Mouse (Mus musculus) induced T-regulatory cell, adult 2 months (primary cell): ENCODE measurements at regions not wholly inside any gene's neighbourhood (a gene's known extent, or its start where the extent isn't known, plus 50 kb on each side); places are given as distances from the start of the nearest gene placed in this dataset.
A peak's percentile ranks its signal among the peaks of the same experiment; 100 is the strongest.

Source experiments
- DNase-seq: peaks from one replicate; pipeline ENCODE4 v3.0.0-alpha.2; 2012; ENCODE audit warnings: low read depth

GRCm38 (mm10) chr16:84581166-84581565 is 66.2 kb downstream of the A730009L09Rik start:
- peak; percentile 33 for DNase-seq

GRCm38 (mm10) chr16:84583323-84583722 is 68.4 kb downstream of the A730009L09Rik start:
- DNase-seq: peak; percentile 93

GRCm38 (mm10) chr16:84583773-84584229 is 68.9 kb downstream of the A730009L09Rik start:
- DNase-seq: peak; percentile 92

- peak; percentile 76 for DNase-seq
These were observed 69.9 kb downstream of the A730009L09Rik start for GRCm38 (mm10) chr16:84584724-84585399.

DNA sequence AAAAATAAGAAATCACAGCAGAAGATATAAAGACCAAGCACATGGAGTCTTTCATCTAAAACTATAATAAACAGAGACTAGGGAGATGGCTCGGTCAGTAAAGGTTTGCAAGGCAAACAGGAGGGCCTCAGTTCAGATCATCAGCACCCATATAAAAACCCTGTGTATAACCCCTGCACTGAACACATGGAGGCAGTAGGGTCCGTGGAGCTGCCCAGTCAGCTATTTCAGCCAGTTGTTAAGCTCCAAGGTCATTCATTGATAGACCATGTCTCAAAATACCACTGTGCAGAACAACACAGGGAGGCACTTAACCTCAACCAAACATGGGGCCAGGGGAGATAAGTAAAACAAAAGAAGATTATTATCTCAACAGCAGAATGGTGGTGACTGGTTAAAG is 78.1 kb downstream of the A730009L09Rik start:
- DNase-seq: no peak

GRCm38 (mm10) chr16:84602969-84603368 is 88.0 kb downstream of the A730009L09Rik start:
- DNase-seq: peak; percentile 62

DNA sequence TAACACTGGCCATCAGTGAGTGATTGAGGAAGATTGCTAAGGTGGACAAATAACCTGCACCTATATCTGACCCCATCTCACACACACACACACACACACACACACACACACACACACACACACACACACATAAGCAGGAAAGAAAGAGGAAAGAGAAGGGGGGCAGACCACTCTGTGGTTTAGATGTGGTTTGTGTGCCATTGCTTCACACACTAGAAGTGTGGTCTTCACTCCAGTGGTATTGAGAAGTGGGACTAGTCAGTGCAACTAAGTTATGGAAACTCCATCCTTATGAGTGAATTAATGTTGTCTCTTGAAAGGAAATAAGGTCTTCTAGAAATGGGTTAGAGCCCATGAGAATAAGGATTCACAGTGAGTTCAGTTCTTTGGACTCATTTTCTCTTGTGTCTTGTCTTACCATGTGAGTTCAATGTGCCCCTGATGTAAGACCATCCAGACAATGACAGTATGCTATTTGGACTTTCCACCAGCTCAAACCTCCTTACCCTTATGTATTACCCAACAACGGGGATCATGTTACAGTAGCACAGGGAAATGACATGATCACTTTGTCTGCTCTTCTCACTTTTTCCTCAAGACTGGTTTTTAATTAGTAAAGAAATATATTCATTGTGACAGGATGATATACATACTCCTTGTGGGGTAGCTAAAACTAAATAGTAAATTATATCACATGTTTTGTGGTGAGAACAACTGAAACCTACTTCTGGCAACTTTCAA is 88.7 kb downstream of the A730009L09Rik start:
- no peak for DNase-seq

- no peak for DNase-seq
These were observed 89.5 kb downstream of the A730009L09Rik start for GRCm38 (mm10) chr16:84604272-84604975.

DNA sequence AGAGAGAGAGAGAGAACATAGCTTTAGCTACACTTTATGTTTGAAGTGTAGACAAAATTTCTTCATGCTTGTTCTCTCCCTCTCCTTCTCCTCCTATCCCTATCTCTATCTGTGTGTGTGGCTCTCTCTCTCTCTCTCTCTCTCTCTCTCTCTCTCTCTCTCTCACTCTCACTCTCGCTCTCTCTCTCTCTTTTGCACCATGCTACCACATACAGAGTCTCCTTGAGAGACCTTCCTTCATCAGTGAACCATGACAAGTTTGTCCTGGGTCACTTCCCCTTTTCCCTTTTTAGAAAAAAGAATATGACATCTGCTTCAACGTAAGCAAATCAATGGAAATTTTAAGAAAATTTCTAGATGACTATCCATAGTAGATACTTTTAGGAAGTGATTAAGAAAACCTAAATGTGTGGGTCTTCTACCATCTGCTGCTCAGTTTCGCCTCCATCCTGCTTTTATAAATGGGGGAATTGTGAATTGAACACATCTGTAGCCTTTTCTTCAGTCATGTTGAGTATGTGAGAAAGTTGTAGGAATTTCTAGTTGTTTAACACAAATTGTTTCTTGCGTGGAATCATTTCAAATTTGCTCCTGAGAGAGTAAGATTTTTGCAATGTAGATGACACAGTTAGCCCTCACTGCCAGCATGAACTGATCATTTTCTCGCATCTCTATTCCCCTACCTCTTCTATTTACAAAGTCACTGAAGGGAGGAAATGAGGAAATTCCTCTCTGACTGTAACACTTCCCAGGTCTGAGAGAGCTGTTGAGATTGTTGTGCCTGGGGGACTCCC is 91.3 kb downstream of the A730009L09Rik start:
- no peak for DNase-seq

- DNase-seq: no peak
These were observed 91.8 kb downstream of the A730009L09Rik start for GRCm38 (mm10) chr16:84606804-84607095.

DNA sequence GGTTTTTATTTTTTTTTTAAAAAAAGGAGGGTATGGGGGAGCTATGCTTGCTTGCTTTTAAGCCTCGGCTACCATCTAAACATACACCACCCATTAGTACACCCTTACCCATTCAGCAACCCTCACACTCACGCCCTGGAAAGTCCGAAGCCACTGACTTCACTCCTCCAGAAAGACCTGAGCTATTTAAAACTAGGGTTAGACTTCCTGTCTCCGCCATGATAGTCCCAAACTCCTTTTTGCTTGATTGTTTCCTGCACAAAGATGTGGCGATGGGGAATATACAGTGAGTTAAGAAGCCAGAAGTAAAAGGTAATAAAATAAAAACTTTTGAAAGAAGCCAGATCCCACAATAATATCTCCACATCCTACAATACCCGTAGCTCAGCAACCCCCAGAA is 92.6 kb downstream of the A730009L09Rik start:
- DNase-seq: no peak

GRCm38 (mm10) chr16:84615683-84616082 is 100.8 kb downstream of the A730009L09Rik start:
- DNase-seq: no peak

GRCm38 (mm10) chr16:84616132-84616531 is 101.2 kb downstream of the A730009L09Rik start:
- no peak for DNase-seq

GRCm38 (mm10) chr16:84618379-84618778 is 103.5 kb downstream of the A730009L09Rik start:
- no peak for DNase-seq

- DNase-seq: no peak
These were observed 105.0 kb downstream of the A730009L09Rik start for GRCm38 (mm10) chr16:84619876-84620275.

GRCm38 (mm10) chr16:84620861-84621260 is 105.9 kb downstream of the A730009L09Rik start:
- no peak for DNase-seq

DNA sequence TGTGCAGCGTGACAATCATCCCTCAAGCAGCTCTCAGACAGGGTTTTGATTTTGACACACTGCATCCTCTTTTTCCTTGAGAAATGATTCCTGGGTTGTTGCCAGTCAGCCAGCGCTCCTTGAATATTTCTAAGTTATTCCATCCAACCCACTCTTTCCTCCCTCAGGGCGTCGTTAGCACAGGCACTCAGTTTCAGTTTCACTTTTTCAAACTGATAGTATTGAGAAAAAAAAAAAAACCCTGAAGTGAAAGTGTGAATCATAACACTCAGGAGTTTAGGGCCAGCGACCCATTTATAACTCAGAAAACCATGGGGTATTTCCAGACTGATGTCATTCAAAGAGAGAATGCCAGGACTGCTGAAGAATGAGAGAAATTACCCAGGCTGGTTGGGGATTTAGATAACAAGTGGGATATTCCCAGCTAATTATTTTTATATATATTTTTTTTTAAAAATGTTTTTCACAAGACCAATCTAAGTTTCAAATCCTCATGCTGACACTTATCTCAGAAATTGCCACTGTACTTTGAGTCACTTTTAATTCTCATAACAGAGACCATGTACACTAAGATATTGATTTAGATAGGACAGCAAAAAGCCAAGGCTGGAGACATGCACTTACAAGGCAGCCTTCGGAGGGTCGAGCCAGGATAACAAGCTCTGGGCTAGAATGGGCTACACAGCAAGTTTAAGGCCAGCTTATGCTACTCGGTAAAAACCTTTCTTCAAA is 106.5 kb downstream of the A730009L09Rik start:
- DNase-seq: peak; percentile 90

GRCm38 (mm10) chr16:84623346-84624085 is 108.6 kb downstream of the A730009L09Rik start:
- DNase-seq: no peak

GRCm38 (mm10) chr16:84624443-84625109 is 109.7 kb downstream of the A730009L09Rik start:
- no peak for DNase-seq

DNA sequence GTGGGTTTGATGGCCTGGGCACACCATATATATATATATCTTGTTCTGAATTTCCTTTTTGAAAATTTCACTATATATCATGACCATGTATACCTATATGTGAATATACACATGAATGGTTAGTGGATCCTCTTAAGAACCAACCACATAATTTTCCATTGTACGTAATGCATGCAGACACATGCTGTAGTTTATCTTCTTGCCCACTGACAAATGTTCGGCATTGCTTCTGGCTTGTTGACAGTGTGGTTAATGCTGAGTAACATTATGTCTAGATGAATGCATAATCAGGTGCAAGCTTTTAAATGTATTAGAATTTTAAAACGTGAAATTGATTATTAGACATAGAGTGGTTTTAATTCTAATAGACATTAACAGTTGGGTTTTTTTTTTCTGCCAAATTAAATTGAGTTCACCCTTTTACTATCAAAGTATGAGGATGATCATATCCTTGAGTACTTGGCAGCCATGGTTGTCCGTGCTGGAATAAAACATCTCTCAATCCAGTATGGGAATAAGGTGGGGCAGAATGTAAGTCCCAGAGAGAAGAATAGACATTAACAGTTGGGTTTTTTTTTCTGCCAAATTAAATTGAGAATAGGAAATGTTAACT is 110.3 kb downstream of the A730009L09Rik start:
- no peak for DNase-seq
